Mouse (Mus musculus) retina, postnatal 1 day (tissue): ENCODE results near the gene 4930556J24Rik.
"Not testable (repeated sequence)": the region's sequence is repeated elsewhere in the genome, so short reads cannot be mapped to it uniquely, and the experiment has no call there.

Source experiments
- DNase-seq: peaks from one replicate; pipeline ENCODE4 v3.0.0-alpha.2; 2012

4930556J24Rik gene

DNA sequence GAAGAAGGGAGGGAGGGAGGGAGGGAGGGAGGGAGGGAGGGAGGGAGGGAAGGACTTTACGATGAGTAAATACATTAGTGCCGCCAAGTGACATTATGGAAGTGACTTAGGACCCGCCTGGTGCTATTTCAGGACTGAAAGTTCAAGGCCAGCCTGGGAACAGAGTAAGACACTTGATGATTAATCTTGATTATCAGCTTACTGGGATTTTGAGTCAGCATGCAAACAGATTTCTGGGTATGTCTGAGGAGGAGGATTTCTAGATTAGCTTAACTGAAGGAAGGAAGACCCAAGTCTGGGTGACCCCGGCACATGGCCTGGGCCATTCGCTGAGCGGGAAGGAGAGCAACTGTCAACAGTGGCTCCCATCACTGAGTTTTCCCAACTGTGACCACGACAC lies 56.1 kb downstream of the 4930556J24Rik start:
- peak; percentile 18 for DNase-seq

DNA sequence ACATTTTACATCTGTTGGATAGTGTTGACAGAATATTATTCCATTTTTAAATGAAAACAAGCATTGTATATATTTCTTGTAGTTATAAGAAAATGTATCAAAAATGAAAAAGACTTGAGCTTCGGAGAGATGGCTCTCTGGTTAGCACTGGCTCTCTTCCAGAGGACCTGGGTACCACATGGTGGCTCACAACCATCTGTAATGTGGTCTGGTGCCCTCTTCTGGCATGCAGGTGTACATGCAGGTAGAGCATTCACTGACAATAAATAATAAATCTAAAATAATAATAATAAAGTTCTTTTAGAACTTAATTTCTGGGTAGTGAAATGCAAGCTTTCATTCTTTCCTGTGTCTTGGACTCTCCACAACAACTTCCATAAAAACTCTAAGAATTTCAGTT lies 57.8 kb downstream of the 4930556J24Rik start:
- DNase-seq: peak; percentile 49

DNA sequence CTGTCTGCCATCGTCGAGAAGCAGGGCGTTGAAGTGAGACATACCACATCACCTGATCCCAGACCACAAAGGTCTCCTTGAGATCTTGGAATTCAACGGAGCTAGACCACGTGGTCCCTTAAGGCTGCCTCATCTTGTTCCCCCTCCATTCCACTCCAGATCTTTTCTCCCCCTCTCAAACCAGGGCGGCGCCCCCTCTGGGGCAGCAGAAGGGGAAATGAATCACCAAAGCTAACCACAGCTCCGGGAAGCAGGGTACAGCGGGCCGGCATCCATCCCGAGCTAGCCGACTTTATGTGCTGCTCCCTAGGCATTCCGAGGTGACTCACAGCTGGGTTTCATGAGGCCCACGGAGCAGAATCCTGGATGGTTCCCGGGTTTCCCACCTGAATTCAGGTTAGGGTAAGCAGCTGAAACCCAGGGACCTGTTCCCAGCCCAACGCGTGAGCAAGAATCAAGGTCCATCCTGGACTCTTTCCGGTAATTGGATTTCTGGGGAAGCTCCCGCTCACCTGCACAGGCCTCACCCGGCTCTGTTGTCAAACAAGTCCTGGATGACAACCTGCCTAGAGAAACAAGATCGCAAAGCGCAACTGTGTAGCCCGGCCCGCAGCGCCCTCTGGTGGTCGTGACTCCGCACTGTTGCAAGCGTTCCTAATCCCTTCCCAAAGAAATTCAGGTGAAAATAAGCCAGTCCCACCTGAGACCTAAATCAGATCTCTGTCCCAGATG lies 62.3 kb downstream of the 4930556J24Rik start, which contains the start of gene Slc35e4:
TSS of gene Slc35e4 (minus strand) at position 556 of the 732 bp plus-strand sequence.
- peak; percentile 82 for DNase-seq

DNA sequence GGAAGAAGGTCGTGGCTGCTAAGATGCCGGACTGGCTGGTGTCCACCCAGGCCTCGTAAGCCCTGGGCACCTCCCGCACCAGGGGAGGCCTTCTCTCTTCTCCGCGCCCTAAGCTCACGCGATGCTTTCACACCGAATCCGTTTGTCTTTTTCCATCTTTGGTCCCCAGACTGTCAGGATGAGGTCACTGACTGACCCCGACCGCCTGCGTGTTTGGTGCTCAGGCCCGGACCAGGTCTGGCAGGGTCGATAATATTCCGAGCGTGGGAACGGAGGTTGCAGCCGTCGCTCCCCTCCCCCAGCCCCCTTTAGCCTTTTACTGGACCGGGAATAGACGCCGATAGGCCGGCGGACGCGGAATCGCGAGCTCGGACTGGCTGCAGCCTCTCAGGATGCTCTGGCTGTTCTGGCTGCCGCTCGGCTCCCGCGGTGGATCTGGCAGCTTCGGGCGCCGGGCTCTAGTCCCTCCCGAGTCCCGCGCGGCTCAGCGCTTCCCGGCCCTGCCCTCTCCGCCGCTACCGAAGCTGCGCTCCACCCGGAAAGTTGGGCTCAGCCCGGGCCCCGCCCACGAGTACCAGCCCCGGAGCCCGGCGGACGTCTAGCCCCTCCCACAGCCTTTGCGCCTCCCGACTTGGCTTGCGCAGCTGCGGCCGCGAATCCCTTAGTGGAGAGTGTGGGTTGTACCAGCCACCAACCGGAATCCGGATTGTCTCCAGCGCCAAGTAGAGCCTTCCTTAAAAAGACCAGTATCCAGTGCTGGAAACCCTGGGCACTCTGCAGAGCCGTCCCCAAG lies 63.1 kb downstream of the 4930556J24Rik start:
- peak; percentile 91 for DNase-seq

DNA sequence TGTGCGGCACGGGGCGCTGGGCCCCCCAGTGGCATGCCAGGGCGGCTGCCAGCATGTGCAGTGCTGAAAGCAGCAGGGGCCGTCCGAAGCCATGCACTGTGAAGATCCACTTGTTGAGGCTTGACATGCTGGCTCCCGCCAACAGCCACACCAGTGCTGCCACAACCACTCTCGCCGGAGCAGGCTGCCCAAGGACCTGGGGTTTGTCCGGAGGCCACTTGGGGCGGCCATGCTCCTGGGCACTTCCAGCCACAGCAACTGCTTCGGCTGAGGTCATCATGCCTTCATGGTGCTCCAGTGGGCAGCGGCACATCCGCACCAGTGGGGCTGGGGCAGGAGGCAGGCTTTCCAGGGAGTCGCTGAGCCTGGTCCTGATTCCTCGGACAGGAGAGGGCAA lies 63.7 kb downstream of the 4930556J24Rik start:
- DNase-seq: peak; percentile 55

DNA sequence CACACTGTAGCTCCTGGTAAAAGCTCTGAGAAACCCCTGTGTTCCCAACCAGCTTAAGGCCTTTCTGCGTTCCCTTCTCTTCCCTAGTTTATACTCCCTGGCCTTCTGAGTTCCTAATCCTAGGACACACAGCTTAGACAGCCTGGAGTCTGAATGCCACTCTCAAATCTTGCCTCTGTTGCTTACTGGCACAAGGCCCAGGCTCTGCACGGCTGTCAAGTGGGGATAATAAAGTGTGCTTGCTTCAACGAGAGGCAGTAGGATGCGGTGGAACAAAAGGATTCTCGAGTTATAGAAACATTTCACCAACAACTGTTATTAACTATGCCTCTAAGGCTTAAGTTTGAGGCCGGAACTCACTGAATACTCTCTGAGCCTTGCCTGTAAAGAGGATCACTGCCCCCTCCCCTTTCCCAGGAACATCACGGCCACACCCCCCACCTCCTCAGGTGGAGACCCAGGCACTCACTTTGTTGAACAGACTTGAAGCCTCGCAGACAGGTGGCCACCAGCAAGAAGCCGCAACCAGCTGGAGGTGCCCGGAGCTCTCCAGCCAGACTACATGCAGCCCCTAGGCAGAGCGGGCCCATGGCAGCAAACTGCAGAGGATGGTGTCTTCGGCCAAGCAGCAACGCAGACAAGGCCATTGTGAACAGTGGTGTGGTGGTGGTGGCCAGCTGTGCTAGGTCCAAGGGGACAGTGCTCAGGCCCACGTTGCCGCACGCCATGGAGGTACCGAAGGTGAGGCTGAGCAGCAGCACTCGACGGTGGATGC lies 64.3 kb downstream of the 4930556J24Rik start:
- DNase-seq: peak; percentile 26

DNA sequence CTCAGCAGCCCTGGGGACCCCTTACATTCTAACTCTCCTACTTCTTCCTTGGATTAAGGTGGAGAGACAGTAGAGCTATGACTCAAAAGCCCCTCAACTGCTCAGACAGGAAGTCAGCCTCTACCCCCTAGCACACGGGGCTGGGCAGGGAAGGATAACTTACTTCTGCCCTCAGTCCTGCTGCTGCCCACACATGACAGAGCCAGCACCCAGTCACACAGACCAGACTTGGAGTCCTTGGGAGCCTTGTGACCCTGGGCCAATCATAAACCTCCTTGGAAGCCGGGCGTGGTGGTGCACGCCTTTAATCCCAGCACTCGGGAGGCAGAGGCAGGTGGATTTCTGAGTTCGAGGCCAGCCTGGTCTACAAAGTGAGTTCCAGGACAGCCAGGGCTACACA lies 65.1 kb downstream of the 4930556J24Rik start:
- DNase-seq: not testable (repeated sequence)

DNA sequence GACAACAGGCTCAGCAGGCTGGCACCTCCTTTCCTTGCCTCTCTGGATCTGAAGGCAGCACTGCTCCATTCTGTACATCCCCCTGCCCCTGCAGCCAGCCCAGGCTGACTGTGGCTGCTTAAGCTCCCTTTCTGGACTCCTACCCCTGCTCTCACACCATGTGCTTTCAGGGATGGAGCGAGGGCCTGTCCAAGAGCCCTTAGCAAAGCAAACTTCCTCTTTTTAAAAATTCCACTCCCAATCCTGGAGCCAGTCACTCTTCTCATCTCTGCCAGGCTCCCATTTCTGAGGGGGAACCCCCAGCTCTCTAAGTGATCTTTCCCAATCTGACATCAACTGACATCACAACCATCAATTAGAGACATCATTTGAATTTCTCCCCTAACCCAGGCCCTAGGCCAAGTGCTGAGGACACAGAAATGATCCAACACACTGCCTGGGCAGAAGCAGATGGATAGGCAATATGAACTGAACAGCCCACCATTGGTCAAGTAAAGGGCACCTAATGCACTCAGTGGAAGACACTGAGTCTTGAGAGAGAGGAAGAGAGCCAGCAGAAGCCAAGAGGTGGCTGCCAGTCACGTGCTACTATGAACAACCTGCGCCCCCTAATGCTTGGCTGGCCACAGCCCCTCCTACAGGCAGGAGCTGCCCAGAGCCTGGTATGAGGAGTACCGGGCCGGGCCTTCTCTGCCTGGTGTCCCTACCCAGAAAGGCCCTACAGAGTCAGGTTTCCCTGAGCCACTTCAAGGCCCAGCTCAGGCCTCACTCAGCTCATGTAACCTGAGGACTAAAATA lies 65.9 kb downstream of the 4930556J24Rik start:
- no peak for DNase-seq

DNA sequence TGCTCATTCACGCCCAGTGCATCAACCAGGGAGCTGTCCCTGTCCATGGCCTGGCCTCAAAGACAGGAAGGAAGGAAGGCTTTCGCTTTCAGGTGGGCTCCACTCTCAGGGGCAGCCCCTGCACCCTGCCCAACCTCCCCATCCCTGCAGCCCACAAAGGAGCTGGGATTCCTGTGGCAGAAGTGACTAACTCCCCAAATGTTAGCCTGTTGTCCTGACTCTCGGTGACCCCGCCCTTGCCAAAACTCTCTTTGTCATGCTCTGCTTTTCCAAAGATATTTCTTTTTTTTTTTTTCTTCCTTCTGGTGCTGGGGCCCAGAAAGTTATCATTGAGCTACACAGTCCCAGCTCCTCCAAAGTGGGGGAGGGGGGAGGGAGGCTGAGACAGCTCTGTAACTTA lies 67.3 kb downstream of the 4930556J24Rik start:
- no peak for DNase-seq

DNA sequence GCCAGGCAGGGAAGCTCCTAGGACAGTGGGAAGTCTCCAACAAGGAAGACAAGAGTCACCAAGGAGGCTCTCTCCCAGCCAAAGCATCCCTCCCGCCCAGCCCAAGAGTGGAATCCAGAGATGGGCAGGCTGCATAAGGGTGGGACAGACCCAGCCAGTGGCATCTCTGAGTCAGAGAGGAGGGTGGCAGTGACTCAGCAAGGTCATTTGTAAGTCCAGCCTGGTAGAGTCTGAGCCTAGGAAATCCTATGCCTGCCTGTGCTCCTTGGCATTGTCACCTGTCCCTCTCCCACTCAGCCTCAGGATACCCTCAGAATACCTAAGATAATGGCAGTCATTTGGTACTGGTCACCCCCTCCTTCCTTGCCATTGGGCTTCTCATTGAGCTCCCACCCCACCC lies 71.1 kb downstream of the 4930556J24Rik start:
- no peak for DNase-seq

DNA sequence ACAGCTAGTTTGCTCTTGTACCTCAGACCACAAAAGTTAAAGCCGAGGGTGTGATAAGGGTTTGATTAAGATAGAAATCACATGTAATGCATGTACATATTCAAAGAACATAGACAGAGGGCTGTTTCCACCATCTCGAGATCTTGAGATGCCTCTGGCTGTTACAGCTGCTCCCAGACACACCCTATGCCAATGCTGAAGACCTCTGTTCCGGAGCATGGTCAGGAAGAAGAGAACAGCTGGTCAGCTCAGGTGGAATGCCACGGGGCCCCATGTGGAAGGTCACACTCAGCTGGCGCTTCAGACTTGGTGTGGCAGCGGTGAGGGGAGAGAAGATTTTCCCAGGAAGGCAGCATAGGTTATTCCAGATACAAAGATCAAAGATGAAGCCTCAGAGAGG lies 71.9 kb downstream of the 4930556J24Rik start:
- DNase-seq: no peak

DNA sequence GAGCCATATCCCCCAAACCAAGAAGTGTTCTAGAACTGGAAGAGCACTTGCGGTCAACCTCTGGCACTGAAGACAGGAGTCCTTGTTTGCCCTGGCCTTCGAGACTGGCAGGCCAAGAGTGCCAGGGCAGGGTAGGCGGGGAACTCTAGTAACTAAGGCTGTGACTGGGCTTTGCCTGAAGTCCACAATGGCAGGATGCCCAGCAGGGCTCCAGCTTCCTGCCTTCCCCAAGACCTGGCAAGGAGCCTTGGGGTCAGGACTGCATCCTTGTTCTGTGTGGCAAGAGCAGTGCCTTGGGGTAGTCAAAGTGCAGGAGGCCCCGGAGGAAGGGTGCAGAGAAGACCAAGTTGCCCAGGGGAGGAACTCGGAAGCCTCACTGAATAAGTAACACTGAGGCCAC lies 73.5 kb downstream of the 4930556J24Rik start:
- no peak for DNase-seq

DNA sequence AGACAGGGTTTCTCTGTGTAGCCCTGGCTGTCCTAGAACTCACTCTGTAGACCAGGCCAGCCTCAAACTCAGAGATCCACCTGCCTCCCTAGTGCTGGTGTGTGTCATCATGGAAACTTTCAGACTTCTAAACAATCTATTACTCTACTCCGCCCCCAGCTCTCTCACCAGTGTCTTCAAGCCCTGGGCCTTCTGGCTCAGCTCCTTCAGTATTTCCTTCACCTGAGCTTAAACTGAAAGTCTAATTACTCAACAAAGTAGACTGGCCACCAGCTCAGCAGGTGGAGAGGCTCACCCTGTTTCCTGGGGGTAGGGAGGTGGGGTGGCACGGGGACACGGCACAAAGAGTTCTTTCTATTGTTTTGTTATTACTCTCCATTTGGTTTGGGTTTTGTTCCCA lies 74.1 kb downstream of the 4930556J24Rik start:
- DNase-seq: no peak

DNA sequence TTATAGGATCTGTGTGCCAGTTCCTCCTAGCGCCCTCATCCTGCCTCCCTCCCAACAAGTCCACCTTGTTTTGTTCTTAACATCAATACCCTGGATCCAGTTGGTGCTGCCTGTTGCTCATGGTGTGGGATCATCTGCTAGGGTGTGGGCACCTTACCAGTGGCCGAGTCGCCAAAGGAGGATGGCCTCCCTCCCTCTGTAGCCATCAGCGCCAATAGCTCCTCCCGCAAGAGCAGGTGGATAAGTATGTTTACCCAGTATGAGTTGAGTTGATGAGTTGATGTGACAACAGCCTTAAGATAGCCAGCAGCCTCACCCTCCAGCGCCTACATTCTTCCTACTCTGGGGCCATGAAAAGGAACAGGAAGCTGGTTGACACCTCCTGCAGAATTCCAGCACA lies 76.3 kb downstream of the 4930556J24Rik start:
- no peak for DNase-seq

DNA sequence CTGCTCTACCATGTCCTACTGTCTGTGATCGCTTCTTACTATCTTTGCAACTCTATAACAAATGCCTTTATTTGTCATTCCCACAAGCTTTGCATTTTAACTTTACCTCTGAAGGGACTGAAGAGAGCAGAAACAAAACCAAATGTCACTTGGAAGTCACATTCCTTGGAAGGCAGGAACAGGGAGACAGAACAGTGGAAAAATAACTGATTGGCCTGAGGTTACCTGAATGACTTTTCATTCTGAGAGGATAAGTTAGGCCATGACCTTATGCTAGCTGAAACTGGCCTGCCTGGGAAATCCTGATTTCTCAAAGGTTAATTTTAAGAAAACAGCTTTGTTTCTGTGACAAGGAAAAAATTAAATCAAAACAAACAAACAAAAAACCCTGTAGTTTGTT lies 80.6 kb downstream of the 4930556J24Rik start:
- no peak for DNase-seq

DNA sequence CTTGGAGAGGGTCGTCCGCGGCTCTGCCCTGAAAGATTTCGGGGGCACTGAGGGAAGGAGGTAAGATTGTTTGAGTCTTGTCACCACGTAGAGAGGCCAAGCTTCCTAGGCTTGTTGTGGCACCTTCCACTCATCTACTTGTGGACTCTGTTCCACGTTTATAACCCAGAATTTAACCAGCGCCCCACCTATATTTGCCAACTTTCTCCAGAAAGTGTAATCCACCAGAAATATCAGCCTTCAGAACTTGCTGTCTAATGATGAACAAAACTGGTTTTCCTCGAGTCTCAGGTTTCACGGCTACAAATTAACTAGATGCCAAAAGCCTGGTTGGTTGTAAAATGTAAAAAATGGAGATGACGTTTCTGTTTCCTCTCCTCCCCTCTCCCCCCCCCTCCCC lies 81.1 kb downstream of the 4930556J24Rik start:
- DNase-seq: peak; percentile 30

DNA sequence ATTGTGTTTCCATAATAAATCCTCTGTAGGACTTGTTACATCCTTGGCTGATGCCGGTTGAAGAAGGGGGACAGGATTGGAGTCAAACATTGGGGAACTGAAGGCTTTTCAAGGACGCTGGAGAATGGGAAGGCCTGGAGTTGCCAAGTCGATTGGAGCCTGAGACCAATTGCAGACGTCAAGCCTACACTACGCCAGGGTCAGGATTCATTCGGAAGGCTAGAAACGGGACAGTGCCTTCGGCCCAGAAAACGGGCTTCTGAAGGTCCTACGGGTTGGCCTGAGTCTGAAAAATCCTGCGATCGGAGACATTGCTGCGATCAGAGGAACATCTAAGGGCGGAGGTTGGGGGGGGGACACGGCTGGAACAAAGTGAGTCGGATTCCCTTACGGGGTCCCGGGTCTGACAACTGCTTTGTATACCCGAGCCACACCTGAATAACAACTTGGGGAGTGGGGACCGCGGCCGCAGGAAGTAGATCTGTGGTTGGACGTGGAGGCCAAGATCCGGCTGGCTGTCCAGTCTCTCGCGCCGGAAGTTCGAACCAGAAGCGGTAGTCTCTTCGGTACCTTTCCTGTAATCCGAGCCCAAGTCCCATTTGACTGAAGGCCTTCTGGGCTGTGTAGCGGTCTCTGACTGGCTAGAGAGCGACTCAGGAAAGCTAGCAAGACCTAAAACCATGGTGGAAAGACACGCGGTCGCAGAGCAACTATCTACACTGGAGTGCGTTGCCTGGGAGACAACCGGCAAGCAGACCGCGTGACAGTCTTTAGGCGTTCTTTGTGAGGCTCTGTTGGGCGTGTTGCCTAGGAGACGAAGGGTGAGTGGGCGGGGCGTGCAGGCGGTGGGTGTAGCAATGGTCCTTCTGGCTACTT lies 81.9 kb downstream of the 4930556J24Rik start, which contains the start of the genes 4921536K21Rik and Dusp18:
TSS of gene 4921536K21Rik (minus strand) at position 693 of the 876 bp plus-strand sequence.
TSS of gene Dusp18 (plus strand) at position 835 of the 876 bp plus-strand sequence.
- peak; percentile 97 for DNase-seq

DNA sequence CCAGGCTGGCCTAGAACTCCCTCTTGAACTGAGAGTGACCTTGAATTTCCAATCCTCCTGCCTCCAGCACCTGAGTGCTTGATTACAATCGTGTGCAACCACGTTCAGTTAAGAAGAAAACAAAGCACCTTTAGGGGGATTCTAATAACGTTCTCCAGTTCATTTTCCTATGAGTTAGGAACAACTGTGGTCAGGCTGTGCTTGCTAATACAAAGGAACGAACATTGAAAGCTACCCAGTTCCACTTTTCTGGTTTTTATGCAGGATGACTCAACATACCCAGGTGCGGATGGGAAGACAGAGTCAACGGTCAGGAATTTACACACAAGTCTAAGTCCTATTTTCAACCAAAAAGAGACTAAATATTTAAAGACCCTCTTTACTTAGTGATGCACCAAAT lies 82.6 kb downstream of the 4930556J24Rik start:
- no peak for DNase-seq
